Mouse (Mus musculus) A20 (cell line): ENCODE measurements around the gene Coro2a.
"Not testable (repeated sequence)": the region's sequence is repeated elsewhere in the genome, so short reads cannot be mapped to it uniquely, and the experiment has no call there.

Experiments used
- DNase-seq: peaks from one replicate; pipeline ENCODE4 v3.0.0-alpha.2; 2011; ENCODE audit warnings: low read depth, low spot score

Gene Coro2a

DNA sequence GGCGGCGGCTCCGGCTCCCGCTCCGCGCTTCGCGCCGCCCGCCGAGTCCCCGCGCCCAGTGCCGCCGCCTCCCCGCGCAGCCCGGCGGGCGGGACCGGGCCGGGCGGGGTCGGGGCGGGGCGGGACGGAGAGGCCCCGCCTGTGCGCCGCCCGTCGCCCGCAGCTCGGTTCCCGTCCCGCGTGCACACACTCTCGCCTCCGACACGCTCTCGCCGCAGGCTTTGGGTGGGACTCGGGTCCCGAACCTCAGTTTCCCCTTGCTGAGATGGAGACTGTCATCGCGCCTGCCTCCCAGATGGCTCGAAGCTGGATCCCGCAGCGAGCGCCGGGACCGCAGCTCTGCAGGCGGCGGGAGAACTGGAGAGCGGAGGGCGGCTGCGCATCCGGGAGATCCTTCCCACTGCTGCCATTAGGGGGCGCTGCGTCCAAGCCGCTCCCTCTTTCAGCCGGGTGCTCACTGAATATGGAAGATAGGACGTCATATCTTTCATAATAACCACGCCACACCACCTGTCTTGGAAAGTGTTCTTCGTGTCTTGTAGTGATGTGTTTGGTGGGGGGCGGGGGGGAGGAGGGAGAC lies at the start of gene Coro2a:
TSS of gene Coro2a (minus strand) at position 359 of the 580 bp plus-strand sequence.
- DNase-seq = peak; percentile 44

DNA sequence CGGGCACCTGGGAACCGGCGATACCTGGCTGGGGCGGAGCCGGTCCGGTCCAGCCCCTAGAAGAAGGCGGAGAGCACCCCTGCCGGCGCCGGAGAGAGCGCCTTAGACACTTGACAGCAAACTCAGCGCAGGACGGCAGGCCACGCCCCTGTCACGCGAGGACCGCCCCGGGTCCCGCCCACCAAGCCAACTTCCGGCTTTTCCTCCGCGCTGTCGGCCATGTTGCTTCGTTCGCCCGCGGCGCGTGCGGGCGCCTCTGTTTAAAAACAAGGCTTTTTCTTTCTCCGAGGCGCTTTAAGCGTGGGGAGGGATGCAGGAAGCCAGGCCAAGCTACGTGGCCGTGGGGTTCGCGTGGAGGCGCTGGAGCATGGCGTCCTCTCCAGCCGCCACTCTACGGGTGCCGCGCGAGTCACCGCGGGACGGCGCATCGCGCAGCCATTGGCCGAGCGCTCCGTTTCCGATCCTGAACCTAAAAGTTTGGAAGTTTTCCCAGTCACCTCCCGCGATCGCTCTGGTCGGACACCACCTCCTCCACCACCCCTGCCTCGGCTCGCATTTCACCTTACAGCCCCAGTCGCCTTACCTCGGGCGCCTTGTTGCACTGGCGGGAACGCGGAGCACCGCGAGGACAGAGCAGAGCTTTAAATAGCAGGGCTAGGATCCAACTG lies 48.2 kb upstream of the Coro2a start, which contains the start of gene Tbc1d2:
TSS of gene Tbc1d2 (minus strand) at position 124 of the 668 bp plus-strand sequence.
- DNase-seq = no peak

DNA sequence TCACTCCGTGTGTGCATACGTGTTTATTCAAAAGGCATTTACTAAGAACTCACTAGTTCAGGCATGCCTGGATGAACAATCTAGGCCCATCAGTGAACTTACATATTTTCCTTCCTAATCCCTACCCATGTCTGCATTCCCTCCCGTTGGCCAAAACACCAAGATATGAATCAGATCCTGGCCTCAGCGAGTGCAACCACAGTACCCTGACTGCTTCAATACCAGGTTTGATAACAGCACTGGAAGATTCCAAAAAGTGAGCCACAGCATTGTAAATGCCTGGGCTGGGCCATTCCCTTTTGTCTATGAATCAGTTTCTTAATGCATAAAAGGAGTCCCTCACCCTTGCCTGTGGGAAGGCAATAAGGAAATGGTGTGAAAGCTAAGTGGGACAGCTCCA lies 47.2 kb upstream of the Coro2a start:
- DNase-seq = no peak

DNA sequence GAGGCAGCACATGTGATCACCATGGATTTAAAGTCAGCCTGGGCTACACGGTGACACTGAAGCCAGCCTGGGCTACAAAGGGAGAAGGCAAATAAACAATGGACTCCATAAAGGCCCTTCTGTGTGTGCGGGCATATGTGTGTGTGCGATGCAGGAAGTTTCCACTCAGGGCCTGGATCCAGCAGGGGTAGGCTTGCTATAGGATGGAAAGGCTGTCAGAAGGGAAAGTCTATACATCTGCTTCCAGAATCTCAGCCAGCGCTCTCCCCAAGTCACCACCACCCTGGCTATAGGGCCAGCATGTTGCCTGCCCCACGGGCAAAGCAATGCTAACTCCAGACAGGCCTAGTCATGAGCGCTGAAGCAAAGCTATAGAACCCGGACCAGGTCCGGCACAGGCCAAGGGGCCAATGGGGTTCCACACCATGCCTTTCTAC lies 41.7 kb upstream of the Coro2a start:
- no peak for DNase-seq

DNA sequence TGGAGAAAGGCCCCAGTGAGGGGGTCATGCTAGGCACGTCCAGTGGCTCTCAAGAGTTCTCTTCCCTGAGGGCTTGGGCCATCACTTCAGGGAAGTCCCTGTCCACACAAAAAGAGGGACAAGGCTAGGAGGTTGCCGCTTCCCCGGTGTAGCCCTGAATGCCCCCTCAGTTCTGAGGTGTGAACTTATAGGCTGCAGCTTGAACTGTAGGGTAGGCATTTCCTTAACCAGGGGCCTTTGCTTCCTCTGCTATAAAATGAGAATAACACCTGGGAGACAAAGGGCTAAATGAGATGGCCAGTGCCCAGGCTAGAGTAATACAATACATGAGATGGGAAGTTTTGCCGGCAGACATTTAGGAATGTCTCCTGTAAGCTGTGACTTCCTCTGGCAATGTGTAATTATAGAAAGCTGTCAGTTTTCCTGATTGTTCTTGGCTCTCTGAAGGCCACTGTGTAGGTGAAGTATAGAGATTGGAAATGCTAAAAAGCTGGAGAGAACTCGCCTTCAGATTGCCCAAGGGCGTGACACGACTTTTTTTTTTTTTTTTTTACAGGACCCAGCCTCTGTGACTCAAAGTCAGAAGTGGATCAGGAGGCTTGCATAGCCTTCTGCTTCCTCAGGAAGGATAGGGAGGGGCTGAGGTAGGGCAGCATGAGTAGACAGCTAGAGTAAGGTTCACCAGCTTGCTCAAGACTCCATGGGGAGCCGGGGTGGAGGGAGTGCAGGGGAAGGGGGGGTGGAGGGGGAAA lies 41.1 kb upstream of the Coro2a start:
- no peak for DNase-seq

DNA sequence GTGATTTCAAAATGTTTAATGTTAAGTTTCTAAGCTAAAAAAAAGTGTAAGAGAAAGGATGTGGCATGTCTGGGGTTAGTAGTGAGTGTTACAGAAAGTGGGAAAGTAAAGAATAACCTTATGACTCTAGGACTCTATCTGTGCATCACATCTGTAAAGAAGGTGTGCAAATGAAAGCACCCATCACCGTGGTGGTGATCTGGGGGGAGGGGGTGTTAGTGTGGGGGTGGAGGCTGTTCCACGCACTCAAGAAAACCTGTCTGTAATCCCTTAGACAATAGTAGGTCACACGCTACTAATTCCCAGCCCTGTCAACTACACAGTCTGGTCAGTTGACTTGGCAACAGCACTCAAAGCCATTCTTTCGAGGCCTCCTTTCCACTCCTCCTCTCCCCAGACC lies 39.3 kb upstream of the Coro2a start:
- DNase-seq = no peak

DNA sequence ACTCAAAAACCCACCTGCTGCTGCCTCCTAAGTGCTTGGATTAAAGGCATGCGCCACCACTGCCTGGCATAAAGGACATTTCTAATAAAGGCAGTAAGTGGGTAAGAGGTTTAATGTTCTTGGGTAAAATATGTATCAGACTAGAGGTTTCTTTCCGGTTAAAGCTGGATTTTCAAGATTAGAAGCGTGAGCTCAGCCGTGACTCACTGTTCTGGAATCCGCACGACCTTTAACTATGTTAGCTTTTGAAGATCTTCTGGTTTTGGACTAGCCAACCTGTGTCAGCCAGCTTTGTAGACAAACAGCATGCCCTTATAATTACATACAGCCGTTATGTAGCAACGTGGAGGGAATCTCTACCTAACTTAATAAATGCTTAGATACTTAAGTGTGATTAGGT lies 37.9 kb upstream of the Coro2a start:
- DNase-seq = no peak

DNA sequence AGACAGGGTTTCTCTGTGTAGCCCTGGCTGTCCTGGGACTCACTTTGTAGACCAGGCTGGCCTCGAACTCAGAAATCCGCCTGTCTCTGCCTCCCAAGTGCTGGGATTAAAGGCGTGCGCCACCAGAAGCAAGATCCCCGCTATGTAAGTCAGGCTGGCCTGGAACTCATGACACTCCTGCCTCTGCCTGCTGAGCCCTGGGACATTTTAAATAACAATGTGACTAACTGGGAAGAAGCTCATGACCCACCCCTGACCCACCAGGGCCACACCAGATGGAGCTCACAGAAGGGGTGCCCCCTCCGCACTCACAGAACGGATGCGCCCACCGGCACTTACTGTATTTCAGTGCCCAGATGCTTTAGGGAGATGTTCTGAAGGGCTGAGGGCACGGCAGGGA lies 35.2 kb upstream of the Coro2a start:
- not testable (repeated sequence) for DNase-seq

DNA sequence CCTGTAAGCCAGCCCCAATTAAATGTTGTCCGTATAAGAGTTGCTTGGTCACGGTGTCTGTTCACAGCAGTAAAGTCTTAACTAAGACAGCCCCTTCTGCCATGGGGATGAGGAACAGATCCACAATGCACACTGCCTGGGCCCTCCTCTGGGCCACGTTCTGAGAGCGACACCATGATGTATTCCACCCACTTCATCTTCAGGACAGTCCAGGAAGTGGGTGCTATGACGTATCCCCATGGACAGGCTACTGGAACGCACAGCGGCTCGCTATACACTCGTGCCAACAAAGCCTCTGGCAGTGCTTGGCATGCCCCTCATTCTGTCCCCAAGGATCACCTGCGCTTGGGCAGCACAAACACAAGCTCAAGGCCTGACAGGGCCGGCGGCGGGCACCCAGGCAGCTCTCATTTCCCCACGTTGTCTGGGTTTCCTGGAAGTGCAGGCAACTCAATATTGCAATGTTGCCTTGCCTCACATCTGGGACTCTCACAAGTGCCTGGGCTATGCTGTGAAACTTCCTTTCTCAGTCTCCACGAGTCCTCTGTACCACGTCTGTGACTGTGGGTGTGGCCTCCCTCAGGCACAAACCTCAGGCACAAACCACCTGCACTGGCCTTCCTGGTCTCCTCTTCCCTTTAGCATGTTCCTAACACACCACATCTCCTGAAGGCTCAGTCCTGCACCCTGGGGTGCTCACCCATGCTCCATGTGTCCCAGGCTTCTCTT lies 33.9 kb upstream of the Coro2a start:
- DNase-seq = no peak

DNA sequence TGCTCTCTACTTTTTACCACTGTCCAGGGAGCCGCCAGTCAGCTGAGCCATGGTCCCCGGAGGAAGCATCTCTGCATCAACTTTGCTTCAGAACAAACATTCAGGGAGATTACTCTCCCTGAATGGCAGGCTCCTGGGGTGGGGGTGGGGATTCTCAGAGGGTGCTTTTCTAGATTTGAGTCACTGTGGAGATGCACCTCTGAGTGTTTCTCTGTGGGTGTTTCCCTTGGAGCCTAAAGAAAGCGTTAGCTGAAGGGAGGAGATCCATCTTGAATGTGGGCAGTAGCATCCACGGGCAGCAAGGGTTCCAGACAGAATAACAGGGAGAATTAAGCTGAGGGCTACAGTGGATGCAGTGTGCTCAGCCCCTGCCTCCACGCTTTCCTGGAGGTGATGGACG lies 32.9 kb upstream of the Coro2a start:
- no peak for DNase-seq

DNA sequence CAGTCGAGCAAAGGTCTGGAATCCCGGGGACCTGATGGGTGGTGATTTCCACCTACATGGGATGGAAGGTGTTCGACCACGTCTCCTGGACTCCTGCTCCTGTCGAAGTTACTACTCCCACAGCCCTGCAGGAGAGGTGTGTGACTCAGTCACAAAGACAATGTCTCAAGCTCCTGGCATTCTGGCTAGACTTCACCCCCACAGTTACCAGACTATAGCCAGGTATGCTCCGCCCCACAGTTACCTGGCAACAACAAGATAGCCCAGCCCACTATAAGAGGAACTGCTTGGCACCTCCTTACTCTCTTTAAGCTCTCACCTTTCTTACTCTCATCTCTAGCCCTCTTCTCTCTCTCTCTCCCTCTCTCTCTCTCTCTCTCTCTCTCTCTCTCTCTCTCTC lies 31.6 kb upstream of the Coro2a start:
- not testable (repeated sequence) for DNase-seq

DNA sequence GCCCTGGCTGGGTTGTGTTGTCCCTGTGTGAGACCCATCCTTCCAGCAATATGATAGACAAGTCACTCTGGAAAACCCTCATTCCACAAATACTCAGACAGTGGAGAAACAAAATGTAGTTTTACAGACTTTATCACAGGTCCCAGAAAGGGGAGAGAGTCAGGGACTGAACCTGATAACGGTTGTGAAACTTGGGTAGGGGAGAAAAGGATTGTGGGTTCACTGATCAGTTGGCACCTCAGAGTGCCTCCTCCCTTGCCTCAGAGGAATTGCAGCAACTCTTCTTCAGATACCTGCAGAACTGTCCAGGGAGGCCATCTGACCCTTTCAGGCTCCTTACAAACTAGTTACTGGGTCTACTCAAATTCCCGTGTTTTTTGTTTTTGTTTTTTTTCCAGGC lies 30.5 kb upstream of the Coro2a start:
- no peak for DNase-seq

DNA sequence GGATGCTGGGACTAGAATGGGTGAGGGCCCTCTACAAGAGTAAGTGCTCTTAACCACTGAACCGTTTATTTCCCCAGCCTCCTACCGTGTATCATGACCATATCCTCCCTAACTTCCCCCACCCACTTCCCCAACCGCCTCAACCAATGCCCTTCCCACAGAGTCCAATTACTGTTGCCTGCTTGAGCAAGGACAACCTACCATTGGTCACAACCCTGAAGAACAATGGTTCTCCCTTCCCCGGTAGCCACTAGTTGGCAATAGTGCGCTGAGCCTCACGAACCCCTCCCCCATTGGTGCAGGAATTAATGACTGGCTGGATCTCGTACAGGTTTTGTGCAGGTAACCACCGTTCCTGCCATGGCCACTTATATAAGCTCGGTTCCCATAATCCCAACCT lies 28.4 kb upstream of the Coro2a start:
- no peak for DNase-seq

DNA sequence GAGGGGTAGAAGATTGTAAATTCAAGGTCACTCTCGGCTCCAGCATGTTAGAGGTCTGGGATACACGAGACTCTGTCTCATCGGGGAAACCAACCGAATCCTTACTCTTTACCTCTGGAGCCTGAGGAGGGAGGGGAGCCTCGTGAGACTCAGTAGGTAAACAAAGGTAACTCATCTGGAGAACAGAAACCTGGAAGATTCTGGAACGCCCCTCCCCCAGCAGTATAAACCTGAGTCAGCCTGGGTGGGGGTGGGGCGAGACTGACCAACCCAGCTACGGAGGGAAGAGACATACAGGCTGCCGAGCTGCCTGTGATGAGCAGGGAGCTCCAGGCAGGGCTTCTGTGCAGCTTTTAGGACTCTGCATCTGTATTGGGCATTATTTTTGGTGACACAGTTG lies 26.9 kb upstream of the Coro2a start:
- DNase-seq = no peak

DNA sequence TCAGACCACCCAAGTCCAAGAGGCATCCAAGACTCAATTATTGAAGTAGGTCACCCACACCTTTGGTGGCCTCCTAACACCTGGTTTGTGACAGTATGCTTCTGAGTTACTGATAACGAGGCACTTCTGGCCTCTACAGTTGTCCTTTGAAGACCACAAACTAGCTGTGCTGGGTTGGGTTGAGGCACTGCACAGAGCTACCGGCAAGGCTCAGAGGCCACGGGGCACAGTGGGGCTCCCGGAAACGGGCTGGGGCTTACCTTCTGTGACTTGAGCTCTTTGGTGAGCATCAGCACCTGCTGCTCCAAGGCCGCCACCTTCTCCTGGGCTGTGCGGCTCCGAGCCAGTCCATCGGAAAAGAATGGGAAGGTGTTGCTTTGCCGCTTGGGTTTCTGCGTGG lies 26.1 kb upstream of the Coro2a start:
- no peak for DNase-seq

DNA sequence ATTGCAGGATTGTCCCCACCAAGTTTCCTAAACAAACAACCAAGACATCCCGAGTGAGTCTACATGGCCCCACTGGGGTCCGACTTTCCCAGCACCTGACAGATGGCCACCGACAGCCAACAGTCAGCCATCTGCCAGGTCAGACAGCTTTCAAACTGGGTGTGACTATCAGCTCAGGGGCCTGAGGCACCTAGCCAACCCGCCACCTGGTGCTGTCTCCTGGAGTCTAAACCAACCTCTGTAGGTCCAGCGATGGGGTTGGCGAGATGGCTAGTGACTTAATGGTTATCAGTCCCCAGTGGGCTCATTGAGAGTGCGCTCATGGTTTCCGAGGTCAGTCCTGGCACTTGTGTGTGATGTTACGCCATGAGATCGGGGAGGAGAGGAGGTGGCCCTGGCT lies 23.1 kb upstream of the Coro2a start:
- DNase-seq = no peak

DNA sequence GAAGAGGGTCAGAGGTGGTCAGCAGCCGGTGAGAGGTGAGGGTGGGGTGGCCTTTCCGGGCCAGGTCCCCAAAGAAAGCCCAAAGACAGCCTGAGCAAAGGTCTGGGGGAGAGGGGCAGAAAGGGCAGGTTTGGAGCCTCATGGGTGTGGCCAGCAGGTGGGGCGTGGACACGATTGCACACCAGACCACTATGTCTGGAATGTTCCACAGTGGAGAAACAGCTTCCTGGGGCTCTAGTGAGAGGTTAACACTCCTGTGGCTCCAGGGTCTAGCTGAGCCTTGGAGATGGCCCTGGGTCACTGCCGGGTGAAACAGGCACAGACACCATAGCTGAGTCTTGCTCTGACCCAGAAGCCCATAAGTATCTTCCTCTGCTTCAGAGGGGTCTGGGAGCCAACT lies 21.0 kb upstream of the Coro2a start:
- no peak for DNase-seq

DNA sequence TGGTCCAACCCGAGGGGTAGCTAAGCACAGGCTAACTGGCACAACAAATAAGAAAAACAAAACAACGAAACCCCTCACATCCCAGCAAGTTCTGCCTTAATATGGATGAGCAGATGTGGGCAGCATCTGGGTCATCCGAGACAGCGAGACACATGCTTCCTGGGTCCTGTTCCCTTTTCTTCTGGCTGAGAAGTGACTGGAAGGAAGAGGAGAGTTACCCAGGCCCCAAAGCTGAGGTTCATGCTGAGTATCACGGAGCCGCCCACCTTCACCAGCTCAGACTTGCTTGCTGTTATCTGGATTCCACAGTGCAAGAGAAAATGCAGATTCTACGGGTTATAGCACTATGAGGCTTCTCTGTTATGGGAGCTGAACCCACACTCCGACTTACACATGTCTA lies 18.9 kb upstream of the Coro2a start:
- DNase-seq = no peak

DNA sequence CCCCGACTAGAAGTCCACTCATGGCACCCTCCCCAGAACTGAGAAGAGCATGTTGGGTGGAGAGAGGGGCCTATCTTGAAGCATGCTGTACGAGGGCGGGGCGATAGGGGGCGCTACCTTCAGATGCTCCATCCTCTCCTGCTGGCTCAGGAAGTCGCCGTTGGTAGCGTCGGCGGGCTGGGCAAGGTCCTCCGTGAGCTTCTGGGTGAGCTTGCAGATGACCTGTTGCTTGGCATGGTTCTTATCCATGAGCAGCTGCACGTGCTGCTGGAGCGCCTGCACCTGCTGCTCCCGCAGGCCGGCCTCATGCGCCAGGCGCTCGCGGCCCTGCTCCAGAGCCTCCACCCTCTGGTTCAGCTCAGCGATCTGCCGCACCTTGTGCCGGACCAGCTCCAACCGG lies 18.3 kb upstream of the Coro2a start:
- DNase-seq = peak; percentile 15

DNA sequence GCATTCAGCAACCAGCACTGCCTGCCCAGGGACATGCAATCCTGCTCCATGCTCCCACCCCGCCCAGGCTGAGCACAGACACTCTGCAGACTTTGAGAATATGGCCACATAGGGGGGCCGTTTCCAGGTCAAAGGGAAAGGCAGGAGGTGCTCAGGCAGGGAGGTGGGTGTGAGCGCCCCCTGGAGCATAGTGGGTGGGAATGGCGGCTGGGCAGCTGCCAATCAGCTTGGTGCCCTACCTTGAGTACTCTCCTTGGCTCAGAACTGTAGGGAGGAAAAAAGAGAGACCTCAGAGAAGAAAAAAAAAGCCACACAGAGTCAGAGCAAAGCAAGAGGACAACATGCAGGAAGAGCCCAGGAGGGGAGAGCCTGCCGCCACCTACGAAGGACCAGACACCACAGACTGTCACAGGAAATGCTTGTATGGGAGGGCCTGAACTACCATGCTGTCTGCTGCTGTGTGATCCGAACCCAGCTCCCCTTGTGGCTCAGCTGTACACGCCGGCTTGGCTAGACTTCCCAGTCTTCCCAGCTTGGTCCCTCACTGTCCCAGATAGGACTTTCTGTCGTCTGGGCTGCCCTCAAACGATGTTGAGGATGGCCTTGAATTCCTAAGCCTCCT lies 16.3 kb upstream of the Coro2a start:
- peak; percentile 42 for DNase-seq

DNA sequence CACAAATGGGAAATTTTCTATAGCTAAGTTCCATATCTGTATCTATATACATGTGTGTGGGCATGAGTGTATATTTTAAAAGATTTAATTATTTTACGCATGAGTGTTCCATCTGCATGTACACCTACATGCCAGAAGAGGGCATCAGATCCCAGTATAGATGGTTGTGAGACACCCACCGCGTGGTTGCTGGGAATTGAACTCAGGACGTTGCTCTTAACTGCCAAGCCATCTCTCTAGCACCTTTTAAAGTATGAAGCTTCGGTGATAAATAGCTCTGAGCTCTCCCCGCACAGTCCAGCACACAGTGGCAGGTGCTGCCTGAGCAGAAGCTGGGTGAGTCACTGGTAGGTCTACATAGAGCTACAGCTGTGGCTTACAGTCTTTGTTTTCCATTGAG lies 15.4 kb upstream of the Coro2a start:
- DNase-seq = peak; percentile 34

DNA sequence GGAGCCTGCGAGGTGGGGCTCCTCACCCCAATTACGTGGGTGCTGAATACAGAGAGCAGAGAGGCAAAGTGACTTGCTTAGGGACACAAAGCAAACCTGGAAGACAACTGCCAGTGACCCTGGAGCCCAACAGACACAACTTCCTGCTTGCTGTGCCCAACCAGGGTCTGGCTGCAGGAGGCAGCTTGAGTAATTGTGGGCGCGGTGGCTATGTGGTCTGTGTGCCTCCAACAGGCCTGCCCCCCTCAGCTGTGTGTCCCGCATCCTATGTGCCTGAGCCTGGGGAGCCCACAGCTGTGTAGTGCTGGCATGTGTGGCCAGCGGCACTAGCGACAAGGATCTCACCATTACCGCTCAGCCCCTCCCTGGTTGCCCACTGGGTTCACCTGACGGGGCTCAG lies 12.6 kb upstream of the Coro2a start:
- DNase-seq = no peak
